Mouse (Mus musculus): ENCODE measurements around the gene Tnik. TPM values are rescaled to one million over a fixed set of nuclear protein-coding genes. Genes with fewer than 3 reads are reported as not detected.

Tnik gene
- total RNA-seq, 1 experiment from 2014 or later, result 19.7 TPM

DNA sequence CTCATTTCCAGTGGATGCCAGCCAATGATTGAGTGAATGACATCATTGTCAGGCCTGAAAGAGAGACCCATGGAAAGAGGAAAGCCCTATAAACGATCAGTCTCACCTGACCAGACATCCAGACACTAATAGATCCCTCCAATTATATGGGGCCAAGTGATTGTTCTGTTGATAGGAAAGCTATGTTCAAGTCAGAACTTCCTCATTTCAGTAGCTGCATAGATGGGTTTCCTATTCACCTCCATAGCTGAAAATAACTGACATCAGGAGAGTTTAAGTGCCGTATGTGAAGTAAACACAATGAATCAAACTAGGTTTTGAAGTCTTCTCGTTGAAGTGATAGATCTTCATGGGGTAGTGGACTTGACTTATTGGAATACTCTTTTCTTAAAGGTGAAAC is 239.7 kb downstream of the Tnik start:
- no peak for ATAC-seq (replicated peaks; ENCODE audit: insufficient number of reproducible peaks, low FRiP score, low TSS enrichment, poor library complexity, severe bottlenecking)

GRCm38 (mm10) chr3:28509337-28509935 is 246.4 kb downstream of the Tnik start:
- no peak for ATAC-seq (replicated peaks; ENCODE audit: insufficient number of reproducible peaks, low FRiP score, low TSS enrichment, poor library complexity, severe bottlenecking)

DNA sequence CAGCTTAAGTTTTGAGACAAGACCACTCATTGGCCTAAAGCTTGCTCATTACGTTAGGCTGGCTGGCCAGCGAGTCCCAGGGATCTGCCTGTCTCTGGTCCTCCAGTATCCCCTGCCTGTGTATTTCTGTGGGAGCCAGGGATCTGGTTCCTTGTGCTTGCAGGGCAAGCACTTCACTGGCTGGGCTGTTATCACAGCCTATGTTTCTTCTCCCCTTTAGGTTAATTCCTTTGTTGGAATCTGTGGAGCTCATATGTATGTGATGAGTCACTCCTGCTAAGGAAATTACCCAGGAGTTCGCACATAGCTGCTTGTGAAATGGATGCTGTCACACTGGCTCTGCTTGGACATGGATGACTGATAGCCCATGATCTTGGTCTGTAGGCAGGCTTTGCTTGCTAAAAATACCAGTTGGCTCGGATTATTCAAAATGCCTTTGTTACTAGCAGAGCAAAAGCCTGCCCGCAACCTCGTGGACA is 260.0 kb downstream of the Tnik start:
- no peak for ATAC-seq (replicated peaks; ENCODE audit: insufficient number of reproducible peaks, low FRiP score, low TSS enrichment, poor library complexity, severe bottlenecking)

DNA sequence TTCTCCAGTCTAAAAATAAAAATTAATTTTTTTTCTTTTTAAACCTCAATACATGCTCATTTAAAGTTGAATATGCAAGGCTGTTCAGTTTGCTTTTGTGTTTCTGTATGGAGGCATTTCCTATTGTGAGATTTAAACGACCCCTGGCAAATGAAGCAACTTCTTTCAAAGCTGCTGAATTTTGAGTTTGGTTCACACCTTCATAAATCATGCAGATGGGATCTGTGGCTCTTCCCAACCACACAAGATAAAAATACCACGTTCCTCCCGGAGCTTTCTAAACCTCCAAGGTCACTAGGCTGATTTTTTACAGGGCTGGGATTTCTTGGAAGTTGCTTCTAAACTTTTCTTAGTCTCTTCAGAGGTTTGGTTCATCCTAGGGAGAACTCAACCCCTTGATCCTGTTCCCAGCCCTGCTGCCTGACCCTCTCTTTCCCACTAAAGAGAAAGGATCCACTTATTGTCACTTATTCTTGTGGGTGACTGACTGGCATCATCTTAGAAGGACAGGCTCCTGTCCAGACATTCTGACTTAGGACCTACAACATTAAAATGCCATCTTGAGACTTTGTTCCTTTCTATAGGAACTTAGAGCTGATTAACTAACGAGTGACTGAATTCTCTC is 260.6 kb downstream of the Tnik start:
- ATAC-seq (replicated peaks; ENCODE audit: insufficient number of reproducible peaks, low FRiP score, low TSS enrichment, poor library complexity, severe bottlenecking), result no peak

GRCm38 (mm10) chr3:28524562-28524961 is 261.5 kb downstream of the Tnik start:
- no peak for ATAC-seq (replicated peaks; ENCODE audit: insufficient number of reproducible peaks, low FRiP score, low TSS enrichment, poor library complexity, severe bottlenecking)

- no peak for ATAC-seq (replicated peaks; ENCODE audit: insufficient number of reproducible peaks, low FRiP score, low TSS enrichment, poor library complexity, severe bottlenecking)
These were observed 263.7 kb downstream of the Tnik start for GRCm38 (mm10) chr3:28526671-28527070.

GRCm38 (mm10) chr3:28527231-28527630 is 264.2 kb downstream of the Tnik start:
- ATAC-seq (replicated peaks; ENCODE audit: insufficient number of reproducible peaks, low FRiP score, low TSS enrichment, poor library complexity, severe bottlenecking), result no peak

DNA sequence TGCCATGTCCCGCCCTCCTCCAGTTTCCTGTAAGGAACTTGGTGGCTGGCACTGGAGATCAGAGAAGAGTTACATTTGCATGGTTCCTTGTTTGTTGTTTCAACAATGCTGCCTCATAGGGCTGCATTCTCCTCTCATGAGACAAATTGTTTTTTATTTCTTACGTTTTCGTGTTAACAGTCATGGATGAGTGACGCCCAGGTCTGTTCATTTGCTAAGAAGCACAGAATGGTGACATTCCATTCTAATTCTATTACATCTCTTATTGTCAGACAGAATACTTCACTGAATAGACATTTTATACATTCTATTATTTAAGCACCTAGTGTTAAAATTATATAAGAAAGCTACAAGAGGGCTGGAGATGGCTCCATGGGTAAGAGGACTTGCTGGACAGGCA is 266.5 kb downstream of the Tnik start:
- ATAC-seq (replicated peaks; ENCODE audit: insufficient number of reproducible peaks, low FRiP score, low TSS enrichment, poor library complexity, severe bottlenecking), result no peak

- no peak for ATAC-seq (replicated peaks; ENCODE audit: insufficient number of reproducible peaks, low FRiP score, low TSS enrichment, poor library complexity, severe bottlenecking)
These were observed 268.4 kb downstream of the Tnik start for GRCm38 (mm10) chr3:28531294-28531956.

DNA sequence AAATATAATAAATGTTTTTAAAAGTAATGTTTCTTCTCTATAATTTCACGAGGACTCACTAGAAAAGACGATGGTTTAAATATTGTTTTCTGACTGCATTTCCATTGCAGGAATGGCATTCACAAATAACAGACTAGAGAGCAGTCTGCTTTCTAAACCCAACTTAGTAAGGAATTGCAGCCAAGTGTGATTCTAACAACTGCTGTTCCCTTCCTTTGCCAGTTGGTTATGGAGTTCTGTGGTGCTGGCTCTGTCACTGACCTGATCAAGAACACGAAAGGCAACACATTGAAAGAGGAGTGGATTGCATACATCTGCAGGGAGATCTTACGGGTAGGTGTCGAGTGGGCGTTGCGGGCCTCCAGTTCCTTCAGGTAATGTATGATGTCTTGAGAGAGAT is 269.7 kb downstream of the Tnik start:
- ATAC-seq (replicated peaks; ENCODE audit: insufficient number of reproducible peaks, low FRiP score, low TSS enrichment, poor library complexity, severe bottlenecking), result no peak

- no peak for ATAC-seq (replicated peaks; ENCODE audit: insufficient number of reproducible peaks, low FRiP score, low TSS enrichment, poor library complexity, severe bottlenecking)
These were observed 277.1 kb downstream of the Tnik start for GRCm38 (mm10) chr3:28540121-28540520.

DNA sequence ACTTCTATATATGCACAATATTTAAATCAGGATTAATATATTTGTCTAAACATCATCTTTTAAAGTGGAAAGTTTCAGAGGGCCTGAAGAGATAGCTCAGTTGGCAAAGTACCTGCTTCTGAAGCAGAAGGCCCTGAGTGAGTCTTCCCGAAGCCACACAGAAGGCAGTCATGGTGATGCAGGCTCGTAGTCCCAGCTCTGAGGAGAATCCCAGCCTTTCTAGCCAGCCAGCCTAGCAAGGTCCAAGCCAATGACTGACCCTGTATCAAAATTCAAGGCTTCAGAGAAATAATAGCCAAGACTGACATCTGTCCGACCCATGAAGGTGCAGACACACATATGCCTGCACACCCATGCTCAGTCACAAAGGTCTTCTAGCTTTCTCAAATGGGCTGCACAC is 279.9 kb downstream of the Tnik start:
- no peak for ATAC-seq (replicated peaks; ENCODE audit: insufficient number of reproducible peaks, low FRiP score, low TSS enrichment, poor library complexity, severe bottlenecking)

DNA sequence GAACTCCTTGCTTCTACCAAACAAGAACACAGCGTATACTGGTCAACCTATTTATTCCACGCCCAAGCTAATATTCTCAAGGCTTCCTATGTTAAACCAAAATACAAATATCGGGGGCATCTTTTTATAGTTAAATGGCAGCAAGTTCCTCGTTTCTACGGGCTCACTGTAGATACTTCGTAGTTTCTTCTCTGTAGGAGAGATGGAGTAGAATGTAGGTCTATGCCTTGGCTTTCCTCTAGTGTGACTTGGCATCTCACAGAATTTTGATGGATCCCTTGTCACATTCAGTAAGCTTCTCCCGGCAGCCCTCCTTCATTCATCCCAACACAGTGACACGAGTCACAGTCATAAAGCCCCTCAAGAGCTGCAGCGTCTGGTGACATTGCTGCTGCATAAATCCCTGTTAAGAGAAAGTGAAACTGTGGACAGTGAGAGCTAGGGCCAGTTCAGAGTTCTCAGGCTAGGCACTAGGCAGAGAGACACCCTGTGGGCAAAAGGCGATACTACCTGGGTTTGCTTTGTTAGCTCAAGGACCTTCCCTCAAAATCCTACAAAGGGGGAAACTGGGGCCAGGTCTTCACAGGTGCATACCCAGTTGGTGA is 280.5 kb downstream of the Tnik start:
- ATAC-seq (replicated peaks; ENCODE audit: insufficient number of reproducible peaks, low FRiP score, low TSS enrichment, poor library complexity, severe bottlenecking), result no peak

GRCm38 (mm10) chr3:28544345-28544869 is 281.4 kb downstream of the Tnik start:
- ATAC-seq (replicated peaks; ENCODE audit: insufficient number of reproducible peaks, low FRiP score, low TSS enrichment, poor library complexity, severe bottlenecking), result no peak

DNA sequence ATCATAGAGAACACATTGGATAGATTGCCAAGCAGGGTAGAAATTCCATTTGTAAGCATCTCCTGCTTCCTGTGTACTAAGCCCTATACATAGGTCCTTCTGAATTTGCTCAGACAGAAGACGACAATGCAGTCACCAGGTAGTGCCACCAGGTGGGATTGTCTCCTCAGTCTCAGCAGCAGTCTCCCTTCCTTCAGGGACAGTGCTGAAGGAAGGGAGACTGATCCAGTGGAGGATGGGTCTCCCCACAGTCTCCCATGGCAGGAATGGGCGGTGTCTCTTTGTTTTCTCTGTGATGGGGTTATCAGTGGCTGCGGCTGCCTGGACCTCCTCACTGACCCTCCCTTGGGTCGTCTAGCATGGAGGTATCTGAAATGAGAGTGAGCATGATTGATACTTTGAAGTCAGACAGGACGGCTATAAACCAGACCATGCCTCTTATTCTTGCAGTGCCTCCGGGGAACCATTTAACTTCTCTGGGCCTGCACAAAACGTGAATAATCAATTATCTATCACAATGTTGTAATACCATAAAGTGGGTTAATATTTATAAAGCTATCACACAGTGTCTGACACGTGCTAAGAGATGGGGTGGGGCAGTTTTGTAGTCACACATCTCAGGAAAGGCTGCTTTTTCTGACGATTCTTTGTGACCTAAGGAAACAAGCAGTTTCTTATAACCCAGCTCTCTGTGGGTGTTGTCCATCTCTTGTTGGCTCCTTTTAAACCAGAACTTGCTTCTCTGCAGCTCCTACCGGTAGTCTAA is 285.1 kb downstream of the Tnik start:
- no peak for ATAC-seq (replicated peaks; ENCODE audit: insufficient number of reproducible peaks, low FRiP score, low TSS enrichment, poor library complexity, severe bottlenecking)

- no peak for ATAC-seq (replicated peaks; ENCODE audit: insufficient number of reproducible peaks, low FRiP score, low TSS enrichment, poor library complexity, severe bottlenecking)
These were observed 286.4 kb downstream of the Tnik start for GRCm38 (mm10) chr3:28549391-28549790.

GRCm38 (mm10) chr3:28550497-28551093 is 287.6 kb downstream of the Tnik start:
- no peak for ATAC-seq (replicated peaks; ENCODE audit: insufficient number of reproducible peaks, low FRiP score, low TSS enrichment, poor library complexity, severe bottlenecking)

DNA sequence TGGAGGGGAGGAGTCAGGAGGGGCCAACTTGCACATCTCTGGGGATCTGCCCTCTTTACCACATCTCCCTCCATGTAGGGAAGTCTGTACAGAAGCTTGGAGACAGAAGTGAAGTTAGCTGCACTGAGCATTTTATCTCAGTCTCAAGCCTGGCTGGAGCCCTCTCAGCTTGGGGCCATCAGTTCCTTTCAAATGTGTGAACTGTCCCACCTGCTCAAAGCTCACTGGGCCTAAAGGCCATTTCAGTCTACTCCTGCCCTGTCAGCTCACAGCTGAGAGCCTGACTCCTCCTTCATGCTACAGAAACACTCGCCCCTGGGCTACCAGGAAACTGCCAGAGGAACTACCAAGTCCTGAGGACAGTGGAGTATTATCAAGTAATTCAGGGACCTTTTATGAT is 288.7 kb downstream of the Tnik start:
- ATAC-seq (replicated peaks; ENCODE audit: insufficient number of reproducible peaks, low FRiP score, low TSS enrichment, poor library complexity, severe bottlenecking), result no peak

All from monocyte, adult 5-6 weeks (primary cell).